Mouse (Mus musculus) E14TG2a.4 (cell line): ENCODE measurements around the gene Hnrnpa0.

ENCODE experiments used
- CTCF ChIP-seq: conservative IDR thresholded peaks from 2 replicates; pipeline ENCODE4 v1.5.1; 2014; ENCODE audit warnings: low read length
- POU5F1 ChIP-seq: IDR thresholded peaks from 2 replicates; pipeline ENCODE4 v1.6.1; 2014; ENCODE audit warnings: low read length, borderline replicate concordance

DNA sequence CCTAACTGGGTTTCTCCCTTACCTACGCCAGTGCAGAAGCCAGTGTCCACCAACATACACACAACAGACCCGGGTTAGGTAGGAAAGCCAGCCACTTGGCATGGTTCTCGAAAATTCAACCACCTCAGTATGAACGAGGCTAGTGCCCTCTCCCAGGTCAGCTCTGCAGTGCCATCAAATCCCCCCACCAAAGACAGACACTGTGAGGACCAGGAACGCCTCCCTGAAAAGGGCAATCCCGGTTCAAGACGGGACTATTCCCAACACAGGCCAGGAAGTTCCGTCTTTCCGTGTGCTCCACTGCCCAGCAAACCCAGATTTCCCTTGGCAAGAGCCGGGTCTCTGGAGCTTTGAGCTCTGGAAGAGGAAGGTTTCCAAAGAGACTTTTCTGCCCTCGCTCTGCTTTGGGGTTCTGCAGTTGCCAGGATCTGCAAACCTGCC, 15.7 kb downstream of the Hnrnpa0 start:
- TF ChIP-seq CTCF = no peak
- no peak for TF ChIP-seq POU5F1
